Comparison of ENCODE assay signal across 10 mouse cellular contexts in genomic region chr6:122522595-122522994, GRCm38 (mm10). TPM values are rescaled to one million over a fixed set of nuclear protein-coding genes. Genes with fewer than 3 reads are reported as not detected.
DNase-seq lines count a peak whose midpoint lies in the region; ATAC-seq and TF ChIP-seq lines count a peak whose summit lies in the region.
"Had no signal": no experiment of that assay in that cellular context is flagged by ENCODE, and none has a peak within 500 bp of the region (broad histone marks: within the 10 kb centered on the region; RNA-seq: fewer than 3 reads in every experiment).

No protein-coding gene starts in this region.

- no peak for TF ChIP-seq CTCF in E14TG2a.4 (conservative IDR thresholded peaks at IDR 0.05; ENCODE audit: low read length)

- no peak overlapping the region for H3K27ac ChIP-seq in heart, embryonic 12.5 days (ENCODE audit: poor library complexity, severe bottlenecking)
- H3K27ac ChIP-seq in embryonic facial prominence, embryonic 15.5 days (replicated peaks): no peak overlapping the region
- H3K27ac ChIP-seq: layer of hippocampus, adult 2 months had no signal

- ATAC-seq in heart, embryonic 12.5 days (ENCODE audit: insufficient number of reproducible peaks, low FRiP score): no peak
- peak; percentile 60; the same call in 1 of the 2 replicates for ATAC-seq in embryonic facial prominence, embryonic 15.5 days (ENCODE audit: insufficient number of reproducible peaks, low FRiP score, low TSS enrichment, low read depth)
- ATAC-seq in erythroblast, adult 5-6 weeks (replicated peaks; ENCODE audit: low FRiP score, poor library complexity, severe bottlenecking): no peak

- intact Hi-C loops in heart, postnatal 36 days (cut with DNase I): no loop called here

- H3K4me3 ChIP-seq in heart, embryonic 12.5 days: no peak overlapping the region
- H3K4me3 ChIP-seq in E14TG2a.4 (replicated peaks; ENCODE audit: low read length): peak overlapping the region; percentile 32; the same call in 1 of the 2 replicates
- H3K4me3 ChIP-seq in embryonic facial prominence, embryonic 15.5 days (replicated peaks): no peak overlapping the region
- H3K4me3 ChIP-seq: layer of hippocampus, adult 2 months had no signal

- no peak overlapping the region for H3K9ac ChIP-seq in heart, embryonic 12.5 days
- no peak overlapping the region for H3K9ac ChIP-seq in embryonic facial prominence, embryonic 15.5 days

- 65% methylated on average over 9 of the region's 9 CpGs for WGBS in heart, embryonic 12.5 days
- WGBS in embryonic facial prominence, embryonic 15.5 days: 57% methylated on average over 9 of the region's 9 CpGs

- H3K4me1 ChIP-seq in heart, embryonic 12.5 days (replicated peaks): no peaks in the 10 kb centered on the region
- H3K4me1 ChIP-seq in E14TG2a.4 (replicated peaks; ENCODE audit: low read depth, low read length): peaks cover 22% of the 10 kb centered on the region
- H3K4me1 ChIP-seq in embryonic facial prominence, embryonic 15.5 days: peaks cover 3% of the 10 kb centered on the region; the same call in 1 of the 2 replicates

- no peak for DNase-seq in heart, postnatal 36 days
- peak; percentile 29 to 46 for DNase-seq in kidney, postnatal 36 days
- DNase-seq in testis, postnatal 14 days (ENCODE audit: low spot score): peak; percentile 83
- DNase-seq in gastrocnemius, adult 8-10 months (ENCODE audit: low spot score in 2 of 2): no peak

- 0 out of 2 replicates have a peak, but pooled peaks cover 3% of the 10 kb centered on the region for H3K27me3 ChIP-seq in heart, embryonic 12.5 days (replicated peaks)
- H3K27me3 ChIP-seq in E14TG2a.4 (ENCODE audit: insufficient read depth, low read length): peaks cover 2% of the 10 kb centered on the region
- H3K27me3 ChIP-seq in embryonic facial prominence, embryonic 15.5 days: no peaks in the 10 kb centered on the region

- peak overlapping the region; percentile 15; the same call in 1 of the 2 replicates for H3K4me2 ChIP-seq in heart, embryonic 12.5 days
- no peak overlapping the region for H3K4me2 ChIP-seq in embryonic facial prominence, embryonic 15.5 days (replicated peaks)

- no peaks in the 10 kb centered on the region for H3K36me3 ChIP-seq in heart, embryonic 12.5 days
- H3K36me3 ChIP-seq in E14TG2a.4 (ENCODE audit: insufficient read depth, low read length): no peaks in the 10 kb centered on the region
- H3K36me3 ChIP-seq in embryonic facial prominence, embryonic 15.5 days: no peaks in the 10 kb centered on the region

- H3K9me3 ChIP-seq in heart, embryonic 12.5 days (replicated peaks): no peaks in the 10 kb centered on the region
- H3K9me3 ChIP-seq in E14TG2a.4 (ENCODE audit: low read length): no peaks in the 10 kb centered on the region
- H3K9me3 ChIP-seq in embryonic facial prominence, embryonic 15.5 days (replicated peaks): no peaks in the 10 kb centered on the region

RNA-seq across cellular contexts. Expression of gene Mfap5, which starts 16.9 kb away (rescaled TPM):
- 9.3 and 9.8 TPM in 2 replicates for polyA plus RNA-seq in heart, embryonic 12.5 days (2016; fragmentation: Nextera tagmentation; extraction: Ambion mirVana)
- total RNA-seq in heart, postnatal 36 days (2021): 10 to 100 TPM; 41.3 to 43.4 TPM
- 25.7 and 28.4 TPM in 2 replicates for polyA plus RNA-seq in embryonic facial prominence, embryonic 15.5 days (2015; fragmentation: Nextera tagmentation; extraction: Ambion mirVana)
- total RNA-seq in gastrocnemius, adult 8-10 months (2022): 10 to 100 TPM in 3 of 4 experiments, 1 to 10 TPM in 1; 9.2 to 17.7 (median 13.8) TPM
- total RNA-seq in erythroblast, adult 5-6 weeks (2015; ENCODE audit: low replicate concordance): not detected in 2 replicates
- not detected in 2 replicates for total RNA-seq in erythroblast, adult 5-6 weeks (2017; ENCODE audit: low replicate concordance)
- total RNA-seq: layer of hippocampus, adult 2 months had no signal

RNA-seq across cellular contexts. Expression of gene Rimklb, which starts 24.0 kb away (rescaled TPM):
- 7.3 and 8.7 TPM in 2 replicates for polyA plus RNA-seq in heart, embryonic 12.5 days (2016; fragmentation: Nextera tagmentation; extraction: Ambion mirVana)
- under 1 TPM in 1 of 2 experiments, not detected in 1; 0.72 TPM for total RNA-seq in heart, postnatal 36 days (2021)
- polyA plus RNA-seq in embryonic facial prominence, embryonic 15.5 days (2015; fragmentation: Nextera tagmentation; extraction: Ambion mirVana): 6.5 and 11.3 TPM in 2 replicates
- total RNA-seq in gastrocnemius, adult 8-10 months (2022): 1 to 10 TPM in 1 of 4 experiments, under 1 TPM in 2, not detected in 1; 0.22 to 1.3 (median 0.80) TPM
- total RNA-seq in erythroblast, adult 5-6 weeks (2015; ENCODE audit: low replicate concordance): not detected in 2 replicates
- not detected in 2 replicates for total RNA-seq in erythroblast, adult 5-6 weeks (2017; ENCODE audit: low replicate concordance)
- polyA plus RNA-seq: spleen, adult 2 months had no signal

RNA-seq across cellular contexts. Expression of gene Aicda, which starts 31.0 kb away (rescaled TPM):
- not detected in 2 replicates for polyA plus RNA-seq in heart, embryonic 12.5 days (2016; fragmentation: Nextera tagmentation; extraction: Ambion mirVana)
- total RNA-seq in heart, postnatal 36 days (2021): not detected
- polyA plus RNA-seq in embryonic facial prominence, embryonic 15.5 days (2015; fragmentation: Nextera tagmentation; extraction: Ambion mirVana): not detected in 2 replicates
- total RNA-seq in gastrocnemius, adult 8-10 months (2022): not detected
- not detected in 2 replicates for total RNA-seq in erythroblast, adult 5-6 weeks (2015; ENCODE audit: low replicate concordance)
- total RNA-seq in erythroblast, adult 5-6 weeks (2017; ENCODE audit: low replicate concordance): not detected in 2 replicates
- total RNA-seq: layer of hippocampus, adult 2 months had no signal

Comparison
In these comparisons a context has a peak if more than half of its experiments do, and no peak if none do; other contexts are left out.
1. DNase-seq: peak in kidney, postnatal 36 days (2 of 2) and testis, postnatal 14 days (single experiment); none in heart, postnatal 36 days (0 of 2) and gastrocnemius, adult 8-10 months (0 of 2).
2. RNA of gene Mfap5, which starts 16.9 kb away (total RNA-seq): 41.3 to 43.4 TPM in heart, postnatal 36 days and 9.2 to 17.7 TPM in gastrocnemius, adult 8-10 months; not detected in erythroblast, adult 5-6 weeks; every median in the first group is over 10 times any median in the second.